Mouse (Mus musculus) kidney, embryonic 16.5 days (tissue): ENCODE measurements around the gene Gucd1. TPM values are rescaled to one million over a fixed set of nuclear protein-coding genes. Genes with fewer than 3 reads are reported as not detected.
A peak's percentile ranks its signal among the peaks of the same experiment; 100 is the strongest.
"Not testable (repeated sequence)": the region's sequence is repeated elsewhere in the genome, so short reads cannot be mapped to it uniquely, and the experiment has no call there.

Source experiments
- ATAC-seq: fragments of 200-750 bp; cut with Nextera tagmentation; 2 replicates; pipeline ENCODE4 v1.8.0; 2017; ENCODE audit warnings: moderate TSS enrichment; ENCODE audit not compliant: low FRiP score, low TSS enrichment
- H3K27ac ChIP-seq: fragments of 300-500 bp; sonication (generic); 2 replicates; pipeline ENCODE4 v1.5.1; 2014; ENCODE audit warnings: low read length
- H3K27me3 ChIP-seq: fragments of 300-500 bp; sonication (generic); 2 replicates; pipeline ENCODE4 v1.6.1; 2014; ENCODE audit warnings: low read length, control low read depth, mixed read lengths; ENCODE audit not compliant: insufficient read depth
- H3K36me3 ChIP-seq: fragments of 300-500 bp; sonication (generic); 2 replicates; pipeline ENCODE4 v1.6.1; 2014; ENCODE audit warnings: low read length, control low read depth, mixed read lengths; ENCODE audit not compliant: insufficient read depth
- H3K4me1 ChIP-seq: fragments of 300-500 bp; sonication (generic); 2 replicates; pipeline ENCODE4 v1.6.1; 2014; ENCODE audit warnings: low read length, control low read depth, mixed read lengths; ENCODE audit not compliant: insufficient read depth
- H3K4me2 ChIP-seq: fragments of 300-500 bp; sonication (generic); replicated peaks from 2 replicates; pipeline ENCODE4 v1.6.1; 2014; ENCODE audit warnings: low read depth, low read length
- H3K4me3 ChIP-seq: fragments of 300-500 bp; sonication (generic); 2 replicates; pipeline ENCODE4 v1.5.1; 2014; ENCODE audit warnings: mild to moderate bottlenecking, low read length
- H3K9ac ChIP-seq: fragments of 300-500 bp; sonication (generic); replicated peaks from 2 replicates; pipeline ENCODE4 v1.6.1; 2014; ENCODE audit warnings: low read length
- H3K9me3 ChIP-seq: fragments of 300-500 bp; sonication (generic); 2 replicates; pipeline ENCODE4 v1.6.1; 2016; ENCODE audit warnings: low read length, control low read depth
- WGBS: fragments of 180-500 bp; shearing (Covaris S2); extraction: QIAGEN DNeasy Blood & Tissue Kit; methylation state at CpG from one replicate; pipeline ENCODE4 v1.1.7; 2014; 5-methylcytosine and 5-hydroxymethylcytosine counted together
- polyA plus RNA-seq: library from polyadenylated mRNA; unstranded; fragments of >200 nt; fragmentation: Nextera tagmentation; extraction: Ambion mirVana; gene quantifications from 2 replicates; pipeline ENCODE4 v1.2.1, GENCODE M21; 2015

Gene Gucd1
- polyA plus RNA-seq, 1 experiment from 2014 or later = 53.4 TPM

DNA sequence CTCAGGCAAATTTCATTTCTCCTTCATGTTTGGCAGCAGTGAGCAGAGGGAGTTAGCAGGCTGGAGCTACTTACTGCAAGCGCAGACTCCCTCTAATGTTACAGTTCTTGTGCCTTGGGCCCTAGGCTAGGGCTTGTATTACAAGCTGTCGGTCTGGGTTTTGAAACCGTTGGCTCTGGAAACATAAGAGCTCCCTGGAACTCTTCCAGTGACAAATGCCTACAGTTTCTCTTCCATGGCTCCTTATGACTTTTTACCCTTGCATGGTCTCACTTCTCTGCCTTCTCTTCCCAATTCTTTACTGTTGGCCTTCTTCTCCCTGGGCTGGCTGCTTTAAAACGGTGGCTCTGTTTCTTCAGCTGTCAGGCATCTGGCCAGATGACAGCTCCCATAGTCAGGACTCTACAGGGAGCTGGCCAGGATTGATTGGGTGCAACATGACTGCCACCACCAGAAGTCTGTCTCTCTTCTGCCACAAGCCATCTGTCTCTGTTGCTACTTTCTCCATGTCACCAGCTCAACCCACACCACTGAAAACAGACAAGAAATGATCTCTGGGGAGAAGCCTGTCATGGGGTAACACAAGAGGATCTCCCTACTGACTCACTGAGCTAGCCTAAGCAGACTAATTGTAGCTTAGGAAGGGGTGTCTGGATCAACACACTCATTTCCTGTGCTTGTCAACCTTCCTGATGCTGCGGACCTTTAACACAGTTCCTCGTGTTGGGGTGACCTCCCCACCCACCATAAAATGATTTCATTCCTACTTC is 51.8 kb downstream of the Gucd1 start:
- Histone ChIP-seq H3K27me3 (no peaks in the 10 kb centered on the region), H3K9ac (no peak overlapping the region), H3K4me3 (no peak overlapping the region), H3K4me2 (no peak overlapping the region), H3K36me3 (no peaks in the 10 kb centered on the region), H3K9me3 (no peaks in the 10 kb centered on the region), H3K27ac (peak overlapping the region; percentile 27; the same call in 1 of the 2 replicates), H3K4me1 (peaks cover 11% of the 10 kb centered on the region)
- peak; percentile 63; the same call in 1 of the 2 replicates for ATAC-seq
- 26% methylated on average over 6 of the region's 6 CpGs for WGBS

GRCm38 (mm10) chr10:75462728-75463127 is 55.0 kb downstream of the Gucd1 start:
- Histone ChIP-seq H3K36me3 (no peaks in the 10 kb centered on the region), H3K27ac (no peak overlapping the region), H3K9ac (no peak overlapping the region), H3K27me3 (no peaks in the 10 kb centered on the region), H3K4me3 (no peak overlapping the region), H3K9me3 (no peaks in the 10 kb centered on the region), H3K4me2 (no peak overlapping the region), H3K4me1 (peaks cover 11% of the 10 kb centered on the region)
- 84% methylated on average over 3 of the region's 3 CpGs for WGBS
- ATAC-seq = no peak

GRCm38 (mm10) chr10:75458329-75458728 is 59.4 kb downstream of the Gucd1 start:
- no peak for ATAC-seq
- no peaks in the 10 kb centered on the region for H3K36me3 ChIP-seq
- H3K27me3 ChIP-seq = no peaks in the 10 kb centered on the region
- no peak overlapping the region for H3K9ac ChIP-seq
- H3K4me2 ChIP-seq = no peak overlapping the region
- 59% methylated on average over 4 of the region's 4 CpGs for WGBS
- H3K4me3 ChIP-seq = no peak overlapping the region
- no peak overlapping the region for H3K27ac ChIP-seq
- no peaks in the 10 kb centered on the region for H3K9me3 ChIP-seq
- no peaks in the 10 kb centered on the region for H3K4me1 ChIP-seq

DNA sequence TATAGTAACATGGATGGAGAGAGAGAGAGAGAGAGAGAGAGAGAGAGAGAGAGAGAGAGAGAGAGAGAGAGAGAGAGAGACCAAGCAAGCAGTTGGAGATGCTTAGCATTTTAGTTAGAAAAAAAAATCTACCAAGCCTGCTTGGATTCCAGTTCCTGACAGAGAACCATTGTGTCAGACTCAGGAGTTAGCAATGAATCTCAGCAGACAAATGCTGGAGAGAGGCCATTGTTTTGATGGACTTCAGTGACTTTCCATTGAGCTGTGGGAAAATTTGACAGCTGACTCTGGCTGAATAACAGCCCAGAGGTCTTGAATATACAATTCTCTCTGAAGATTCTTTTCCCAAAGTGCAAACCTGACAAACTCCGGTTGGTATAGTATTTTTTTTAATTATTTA is 59.9 kb downstream of the Gucd1 start:
- no peak for ATAC-seq
- WGBS = 42% methylated on average over 1 of the region's 1 CpGs
- H3K27ac ChIP-seq = no peak overlapping the region

DNA sequence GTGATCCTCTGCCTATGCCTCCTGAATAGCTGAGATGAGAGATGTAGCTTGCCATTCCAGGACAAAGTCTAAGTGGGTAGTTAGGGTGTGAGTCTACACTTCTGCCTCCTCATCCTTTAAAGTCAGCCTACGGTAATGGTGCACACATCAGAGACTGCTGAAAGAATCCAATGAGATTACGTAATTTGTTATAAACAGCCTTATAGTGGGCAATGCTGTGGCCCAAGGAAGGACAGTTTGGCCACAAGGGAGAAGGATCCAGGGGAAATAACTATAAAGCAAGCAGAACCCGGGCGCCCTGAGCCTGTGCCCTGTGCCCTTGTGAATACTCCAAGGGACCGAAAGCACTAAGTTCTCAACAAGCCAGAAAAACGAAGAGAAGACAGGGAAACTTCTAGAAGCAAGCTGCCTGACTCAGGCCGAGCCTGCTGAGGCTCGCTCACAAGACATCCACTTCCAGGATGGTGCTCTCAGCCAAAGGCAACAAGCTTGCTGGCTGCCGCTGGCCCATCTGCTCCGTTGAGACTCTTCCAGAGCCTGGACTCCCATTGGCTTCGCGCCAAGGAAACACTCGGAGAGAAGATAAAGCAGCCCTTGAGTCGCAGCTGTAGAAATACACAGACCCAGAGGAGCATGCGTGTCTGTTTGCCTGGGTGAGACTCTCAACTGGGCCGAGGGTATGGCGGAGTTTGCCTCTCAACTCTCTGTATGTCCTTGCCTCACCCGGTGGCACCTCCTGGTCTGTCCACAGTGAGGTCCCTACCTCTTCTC is 61.5 kb downstream of the Gucd1 start:
- H3K27ac ChIP-seq = 0 out of 2 replicates have a peak overlapping the region, but pooled peaks have one; percentile 29

More for the DNA sequence above, 59.9 kb downstream of the Gucd1 start:
- H3K27me3 ChIP-seq = no peaks in the 10 kb centered on the region
- H3K4me2 ChIP-seq = no peak overlapping the region
- no peaks in the 10 kb centered on the region for H3K4me1 ChIP-seq
- no peaks in the 10 kb centered on the region for H3K9me3 ChIP-seq
- no peak overlapping the region for H3K9ac ChIP-seq
- H3K36me3 ChIP-seq = no peaks in the 10 kb centered on the region
- H3K4me3 ChIP-seq = no peak overlapping the region

DNA sequence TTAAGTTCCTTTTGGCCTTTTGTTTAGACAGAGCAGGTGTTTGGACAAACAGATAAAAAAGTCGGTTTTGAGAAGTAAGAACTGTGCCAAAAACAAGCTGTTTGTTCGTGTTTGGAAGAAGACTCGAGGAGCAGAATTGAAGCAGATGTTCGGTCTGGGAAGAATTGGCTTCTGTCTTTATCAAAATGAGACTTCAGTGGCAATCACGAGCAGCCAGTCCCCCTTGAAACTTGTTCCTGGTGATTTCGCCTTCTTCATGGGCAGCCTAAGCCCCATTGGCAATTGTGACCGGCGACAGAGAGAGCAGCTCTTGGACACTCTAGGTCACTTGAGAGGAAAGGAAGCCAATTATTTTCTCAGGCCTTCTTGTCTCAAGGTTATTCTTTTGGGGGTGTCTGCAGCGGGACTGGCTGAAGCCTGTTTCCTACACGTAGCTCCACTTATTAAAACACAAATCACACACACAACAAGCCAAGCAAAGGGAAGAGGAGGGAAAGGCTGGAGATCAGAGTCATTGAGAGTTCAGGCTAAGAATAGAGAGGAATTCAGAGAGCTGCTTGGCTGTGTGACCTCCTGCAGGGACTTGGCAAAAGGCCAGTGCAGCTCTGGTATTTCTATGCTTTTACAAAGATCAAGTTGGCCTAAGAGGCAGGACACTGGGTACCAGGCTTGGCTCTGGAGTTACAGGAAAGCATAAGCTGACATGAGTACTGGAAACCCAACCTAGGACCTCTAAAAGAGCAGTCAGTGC is 66.6 kb downstream of the Gucd1 start:
- 49% methylated on average over 10 of the region's 10 CpGs for WGBS
- peaks cover 20% of the 10 kb centered on the region for H3K4me1 ChIP-seq
- H3K27ac ChIP-seq = peak overlapping the region; percentile 84
- H3K4me2 ChIP-seq = no peak overlapping the region
- H3K9ac ChIP-seq = no peak overlapping the region
- peak; percentile 80 for ATAC-seq
- no peaks in the 10 kb centered on the region for H3K36me3 ChIP-seq
- H3K27me3 ChIP-seq = no peaks in the 10 kb centered on the region
- H3K4me3 ChIP-seq = no peak overlapping the region
- no peaks in the 10 kb centered on the region for H3K9me3 ChIP-seq

More for the DNA sequence above, 61.5 kb downstream of the Gucd1 start:
- not testable (repeated sequence) for H3K4me1 ChIP-seq, H3K9me3 ChIP-seq, H3K4me3 ChIP-seq, H3K27me3 ChIP-seq, H3K36me3 ChIP-seq, H3K9ac ChIP-seq, H3K4me2 ChIP-seq
- ATAC-seq = peak; percentile 39
- WGBS = 60% methylated on average over 11 of the region's 18 CpGs

DNA sequence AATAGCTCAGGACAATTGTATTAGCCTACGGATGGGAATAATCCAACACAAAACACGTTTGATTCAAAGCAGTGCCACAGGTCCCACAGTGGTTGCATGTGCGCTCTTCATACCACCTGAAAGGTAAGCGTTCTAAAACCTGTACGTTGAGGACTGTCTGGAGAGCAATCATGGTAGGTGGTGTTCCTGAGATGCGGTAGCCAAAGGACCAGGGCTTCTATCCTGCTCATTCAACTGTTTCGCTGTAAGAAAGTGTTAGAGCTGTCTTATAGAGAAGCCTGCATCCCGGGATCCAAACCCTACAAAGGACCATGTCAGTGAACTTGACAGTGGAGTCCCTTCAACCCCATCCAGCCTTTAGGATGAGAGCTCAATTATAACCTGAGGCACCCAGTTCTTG is 67.4 kb downstream of the Gucd1 start:
- Histone ChIP-seq H3K4me2 (no peak overlapping the region), H3K4me1 (peaks cover 24% of the 10 kb centered on the region), H3K9me3 (no peaks in the 10 kb centered on the region), H3K36me3 (no peaks in the 10 kb centered on the region), H3K27ac (0 out of 2 replicates have a peak overlapping the region, but pooled peaks have one; percentile 84), H3K9ac (no peak overlapping the region), H3K27me3 (no peaks in the 10 kb centered on the region), H3K4me3 (no peak overlapping the region)
- ATAC-seq = no peak
- 92% methylated on average over 8 of the region's 8 CpGs for WGBS

GRCm38 (mm10) chr10:75448806-75449420 is 68.9 kb downstream of the Gucd1 start:
- Histone ChIP-seq H3K9ac (no peak overlapping the region), H3K4me1 (peaks cover 38% of the 10 kb centered on the region), H3K9me3 (no peaks in the 10 kb centered on the region), H3K4me2 (no peak overlapping the region), H3K36me3 (no peaks in the 10 kb centered on the region), H3K27me3 (no peaks in the 10 kb centered on the region), H3K27ac (no peak overlapping the region), H3K4me3 (no peak overlapping the region)
- 76% methylated on average over 6 of the region's 6 CpGs for WGBS
- no peak for ATAC-seq

- Histone ChIP-seq H3K4me3 (no peak overlapping the region), H3K36me3 (no peaks in the 10 kb centered on the region), H3K4me2 (no peak overlapping the region), H3K9ac (no peak overlapping the region), H3K27ac (no peak overlapping the region), H3K9me3 (no peaks in the 10 kb centered on the region), H3K27me3 (no peaks in the 10 kb centered on the region), H3K4me1 (peaks cover 38% of the 10 kb centered on the region)
- WGBS = 79% methylated on average over 11 of the region's 11 CpGs
- ATAC-seq = no peak
Observed at GRCm38 (mm10) chr10:75447489-75447888, 70.3 kb downstream of the Gucd1 start.
